Mouse (Mus musculus) MEL (cell line): ENCODE data around the gene Dtx4.
A peak's percentile ranks its signal among the peaks of the same experiment; 100 is the strongest.

Experiments
- CTCF ChIP-seq, 3 experiments: IDR thresholded peaks in 2 of 3; conservative IDR thresholded peaks in 1 of 3; 2 replicates each; pipeline ENCODE4 v1.5.1; 2011 to 2012; ENCODE audit warnings: low read length in 3 of 3, low read depth in 2 of 3, mild to moderate bottlenecking in 2 of 3, improper control_type of control experiment in 1 of 3, inconsistent platforms in 1 of 3, mixed read lengths in 1 of 3, moderate library complexity in 1 of 3; ENCODE audit not compliant: control insufficient read depth in 1 of 3, insufficient read depth in 1 of 3, poor library complexity in 1 of 3, severe bottlenecking in 1 of 3
- MAFK ChIP-seq: IDR thresholded peaks from 2 replicates; pipeline ENCODE4 v1.6.1; 2011; ENCODE audit warnings: low read depth, mild to moderate bottlenecking, low read length, improper control_type of control experiment, borderline replicate concordance
- MXI1 ChIP-seq: IDR thresholded peaks from 2 replicates; pipeline ENCODE4 v1.6.1; 2011; ENCODE audit warnings: mild to moderate bottlenecking, low read depth, low read length, improper control_type of control experiment
- USF2 ChIP-seq, 2 experiments: IDR thresholded peaks; 2 replicates each; pipeline ENCODE4 v1.6.1; 2011 to 2012; ENCODE audit warnings: improper control_type of control experiment in 2 of 2, low read length in 2 of 2, borderline replicate concordance in 1 of 2, inconsistent platforms in 1 of 2, low read depth in 1 of 2, mild to moderate bottlenecking in 1 of 2; ENCODE audit not compliant: insufficient read depth in 1 of 2

GRCm38 (mm10) chr19:12517671-12518540 is 16.7 kb upstream of the Dtx4 start:
- TF ChIP-seq MXI1 (0 out of 2 replicates have a peak, but pooled peaks have one; percentile 20), USF2 (IDR thresholded peaks at IDR 0.05; ENCODE audit: borderline replicate concordance in 1 of 2, insufficient read depth in 1 of 2, low read depth in 1 of 2, low read length in 2 of 2) (no peak), MAFK (peak; percentile 76), CTCF (IDR thresholded peaks at IDR 0.05 in 2 of 3, conservative IDR thresholded peaks at IDR 0.05 in 1 of 3; ENCODE audit: control insufficient read depth in 1 of 3, insufficient read depth in 1 of 3, low read depth in 2 of 3, low read length in 3 of 3, poor library complexity in 1 of 3, severe bottlenecking in 1 of 3) (peak; percentile 43 to 86 (median 65); a peak in 4 of 6 replicates)
